Mouse (Mus musculus) cerebellum, adult 9-10 months (tissue): ENCODE data around the gene A930002H24Rik.

ENCODE experiments used
- DNase-seq: peaks from one replicate; pipeline ENCODE4 v3.0.0; 2022

The A930002H24Rik gene

DNA sequence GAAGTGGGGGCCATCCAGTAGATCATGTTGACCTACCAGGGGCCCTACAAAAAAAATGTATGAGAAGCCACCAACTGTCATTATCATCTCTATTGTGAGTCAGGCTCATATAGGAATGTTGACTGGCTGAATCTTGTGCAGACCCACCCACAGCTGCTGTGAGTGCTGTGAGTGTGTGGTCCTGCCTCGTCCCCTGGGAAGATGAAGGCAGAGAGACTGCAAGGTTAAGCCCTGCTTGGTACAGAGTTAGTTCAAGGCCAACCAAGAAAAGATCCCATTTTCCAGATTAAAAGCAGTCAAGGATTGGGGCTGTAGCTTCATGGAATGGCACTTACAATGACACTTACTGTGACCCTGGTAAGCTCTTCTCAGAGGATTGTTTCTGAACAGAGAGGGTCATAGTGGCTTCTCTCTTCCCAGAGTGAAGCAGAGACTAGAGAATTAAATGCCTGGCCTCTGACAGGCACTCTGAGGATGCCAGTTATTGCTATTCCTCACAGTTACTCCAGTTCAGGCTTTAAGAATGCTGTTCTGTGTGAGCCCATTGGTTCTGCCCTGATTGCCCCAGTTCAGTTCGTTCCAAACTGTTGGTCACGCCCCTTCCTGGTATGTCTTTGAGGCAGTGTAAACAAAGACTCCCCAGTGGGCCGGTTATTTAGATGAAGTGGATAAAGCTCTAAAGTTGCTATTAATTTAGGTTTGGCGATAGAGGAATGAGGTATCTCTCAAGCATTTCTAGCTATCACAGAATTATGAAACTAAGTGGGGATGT, 34.8 kb downstream of the A930002H24Rik start:
- DNase-seq: no peak

DNA sequence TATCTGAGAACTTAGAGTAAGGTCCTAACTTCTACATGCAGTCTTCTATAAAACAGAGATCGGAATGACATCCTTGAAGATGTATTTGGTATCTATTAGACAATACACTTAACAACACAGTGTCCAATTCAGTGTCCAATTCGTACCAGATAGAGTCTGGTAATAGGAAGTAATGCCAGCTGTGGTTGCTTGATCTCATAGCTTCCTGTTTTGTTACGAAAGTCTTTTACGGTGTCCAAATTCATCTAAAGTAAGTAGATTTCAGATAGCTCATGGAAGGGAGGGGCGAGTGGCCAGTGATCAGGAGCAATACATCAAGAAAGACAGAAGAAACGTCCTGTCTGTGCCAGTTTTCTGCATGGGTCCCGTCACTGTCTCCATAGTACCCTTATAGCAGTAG, 36.8 kb downstream of the A930002H24Rik start:
- no peak for DNase-seq

DNA sequence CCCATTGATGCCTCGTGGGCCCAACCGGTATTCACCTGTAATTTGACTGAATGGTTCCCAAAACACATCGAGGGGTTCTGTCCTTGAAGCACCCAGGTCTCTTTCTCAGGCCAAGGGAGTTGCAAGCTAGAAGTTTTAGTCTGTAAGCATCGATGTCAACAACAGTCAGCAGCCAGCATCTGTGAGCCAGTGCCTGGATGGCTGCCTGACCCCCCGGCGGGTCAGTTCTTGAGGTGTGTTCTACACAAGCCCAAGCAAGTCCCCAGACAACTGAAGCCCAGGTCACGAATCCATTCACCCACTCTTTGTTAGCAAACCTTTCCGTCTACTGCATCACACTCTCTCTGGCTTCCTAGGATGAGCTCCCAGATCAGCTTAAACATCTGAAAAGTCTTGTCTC, 37.4 kb downstream of the A930002H24Rik start:
- DNase-seq: no peak

DNA sequence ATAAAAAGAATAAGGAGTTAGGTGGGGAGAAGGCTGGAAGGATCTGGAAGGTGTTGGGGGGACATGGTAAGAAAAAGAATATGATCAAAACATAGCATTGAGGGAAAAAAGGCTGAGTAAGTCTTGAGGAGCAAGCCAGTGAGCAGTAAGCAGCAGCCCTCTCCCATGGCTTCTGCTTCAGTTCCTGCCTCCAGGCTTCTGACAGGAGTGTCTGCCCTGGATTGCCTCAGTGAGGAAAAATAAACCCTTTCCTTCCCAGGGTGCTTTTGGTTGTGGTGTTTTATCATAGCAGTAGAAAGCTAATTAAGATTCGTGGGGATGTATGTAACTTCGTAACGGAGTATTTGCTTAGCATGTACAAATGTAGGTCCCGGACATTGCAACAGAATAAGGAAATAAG, 39.5 kb downstream of the A930002H24Rik start:
- no peak for DNase-seq

DNA sequence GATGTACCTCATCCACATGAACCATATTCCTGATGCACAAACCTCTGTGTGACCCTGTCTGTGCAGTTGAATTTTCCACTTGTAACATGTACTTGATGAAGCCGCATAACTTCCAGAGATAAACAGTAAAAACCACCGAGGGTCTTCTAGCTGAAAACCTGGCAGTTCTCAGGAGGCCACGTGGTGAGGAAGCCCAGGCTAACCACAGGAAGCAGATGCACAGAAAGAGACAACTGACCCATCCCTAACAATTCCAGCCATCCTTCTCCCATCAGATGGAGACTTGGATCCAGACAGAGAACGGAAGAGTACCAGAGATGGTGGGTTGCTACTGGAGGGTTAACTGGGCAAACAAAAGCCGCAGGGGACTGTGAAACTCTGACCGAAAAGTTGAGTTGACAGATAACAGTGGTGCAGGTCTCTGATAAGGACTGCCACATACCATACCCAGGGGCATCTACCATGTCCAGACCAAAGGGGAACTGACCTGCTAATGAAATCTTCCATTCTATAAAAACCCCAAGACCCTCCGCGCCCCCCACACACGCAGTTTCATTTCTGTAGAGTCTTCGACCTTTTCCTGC, 45.1 kb downstream of the A930002H24Rik start:
- DNase-seq: no peak

DNA sequence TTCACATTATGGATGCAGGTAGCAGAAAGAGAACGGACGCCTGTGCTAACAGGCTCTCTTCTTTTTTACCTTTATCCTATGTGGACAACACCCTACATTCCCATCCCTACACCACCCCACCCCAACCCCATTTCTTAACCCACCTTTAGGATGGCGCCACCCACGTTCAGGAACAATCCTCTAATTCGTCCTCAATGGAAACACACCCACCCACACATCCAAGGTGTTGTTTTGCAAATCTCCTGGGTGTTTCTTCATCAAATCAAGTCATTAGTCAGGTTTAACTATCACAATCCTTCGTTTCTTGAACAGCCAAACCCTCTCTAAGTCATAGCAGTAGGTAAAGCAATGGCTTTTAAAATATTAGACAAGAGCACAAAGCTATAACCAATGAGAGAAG, 50.0 kb downstream of the A930002H24Rik start:
- DNase-seq: no peak
